Mouse (Mus musculus) lung, embryonic 14.5 days (tissue): ENCODE results near the gene Lgi4. TPM values are rescaled to one million over a fixed set of nuclear protein-coding genes. Genes with fewer than 3 reads are reported as not detected.
A peak's percentile ranks its signal among the peaks of the same experiment; 100 is the strongest.

Experiments used
- ATAC-seq: fragments of 200-750 bp; cut with Nextera tagmentation; 2 replicates; pipeline ENCODE4 v1.8.0; 2017; ENCODE audit warnings: mild to moderate bottlenecking, moderate TSS enrichment, moderate library complexity; ENCODE audit not compliant: insufficient read depth
- DNase-seq: peaks from one replicate; pipeline ENCODE4 v3.0.0-alpha.2; 2015
- H3K27ac ChIP-seq: fragments of 300-500 bp; sonication (generic); 2 replicates; pipeline ENCODE4 v1.5.1; 2014; ENCODE audit warnings: low read depth, mild to moderate bottlenecking, moderate library complexity
- H3K27me3 ChIP-seq: fragments of 300-500 bp; sonication (generic); 2 replicates; pipeline ENCODE4 v1.6.1; 2014; ENCODE audit warnings: low read length, control low read depth; ENCODE audit not compliant: insufficient read depth
- H3K36me3 ChIP-seq: fragments of 300-500 bp; sonication (generic); 2 replicates; pipeline ENCODE4 v1.6.1; 2014; ENCODE audit warnings: control low read depth; ENCODE audit not compliant: insufficient read depth
- H3K4me1 ChIP-seq: fragments of 300-500 bp; sonication (generic); 2 replicates; pipeline ENCODE4 v1.6.1; 2014; ENCODE audit warnings: antibody characterized with exemption, control low read depth; ENCODE audit not compliant: insufficient read depth
- H3K4me2 ChIP-seq: fragments of 300-500 bp; sonication (generic); 2 replicates; pipeline ENCODE4 v1.6.1; 2014; ENCODE audit warnings: mild to moderate bottlenecking
- H3K4me3 ChIP-seq: fragments of 300-500 bp; sonication (generic); 2 replicates; pipeline ENCODE4 v1.5.1; 2014; ENCODE audit warnings: low read depth, low read length
- H3K9ac ChIP-seq: fragments of 300-500 bp; sonication (generic); 2 replicates; pipeline ENCODE4 v1.6.1; 2014
- H3K9me3 ChIP-seq: fragments of 300-500 bp; sonication (generic); 2 replicates; pipeline ENCODE4 v1.6.1; 2016; ENCODE audit warnings: low read depth, low read length, control low read depth
- CTCF ChIP-seq: IDR thresholded peaks from 2 replicates; pipeline ENCODE4 v1.5.1; 2016; ENCODE audit warnings: antibody characterized with exemption, low read depth
- WGBS: fragments of 180-500 bp; shearing (Covaris S2); extraction: QIAGEN DNeasy Blood & Tissue Kit; methylation state at CpG from one replicate; pipeline ENCODE4 v1.1.7; 2014; 5-methylcytosine and 5-hydroxymethylcytosine counted together
- polyA plus RNA-seq: library from polyadenylated mRNA; unstranded; fragments of >200 nt; fragmentation: Nextera tagmentation; extraction: Ambion mirVana; gene quantifications from 2 replicates; pipeline ENCODE4 v1.2.1, GENCODE M21; 2014

Gene Lgi4
- polyA plus RNA-seq, 1 experiment from 2014 or later, result 0.13 TPM

- Histone ChIP-seq H3K36me3 (no peaks in the 10 kb centered on the region), H3K27me3 (no peaks in the 10 kb centered on the region), H3K9me3 (no peaks in the 10 kb centered on the region), H3K27ac (no peak overlapping the region), H3K4me3 (no peak overlapping the region), H3K4me1 (no peaks in the 10 kb centered on the region), H3K9ac (no peak overlapping the region), H3K4me2 (no peak overlapping the region)
- no peak for ATAC-seq
- 60% methylated on average over 11 of the region's 11 CpGs for WGBS
- TF ChIP-seq CTCF, result peak; percentile 40; the same call in 1 of the 2 replicates
- no peak for DNase-seq
Measured at GRCm38 (mm10) chr7:31034789-31035188, 24.4 kb upstream of the Lgi4 start.

- Histone ChIP-seq H3K9me3 (no peaks in the 10 kb centered on the region), H3K4me3 (no peak overlapping the region), H3K27ac (no peak overlapping the region), H3K36me3 (no peaks in the 10 kb centered on the region), H3K4me1 (no peaks in the 10 kb centered on the region), H3K9ac (no peak overlapping the region), H3K27me3 (no peaks in the 10 kb centered on the region), H3K4me2 (no peak overlapping the region)
- DNase-seq (no peak), ATAC-seq (no peak)
- WGBS, result 69% methylated on average over 11 of the region's 11 CpGs
- no peak for TF ChIP-seq CTCF
Measured at GRCm38 (mm10) chr7:31035291-31035690, 23.9 kb upstream of the Lgi4 start.

GRCm38 (mm10) chr7:31036917-31037316 is 22.2 kb upstream of the Lgi4 start:
- Histone ChIP-seq H3K9ac (no peak overlapping the region), H3K4me2 (no peak overlapping the region), H3K27me3 (peaks cover 9% of the 10 kb centered on the region), H3K27ac (no peak overlapping the region), H3K4me3 (no peak overlapping the region), H3K36me3 (no peaks in the 10 kb centered on the region), H3K4me1 (no peaks in the 10 kb centered on the region), H3K9me3 (no peaks in the 10 kb centered on the region)
- 77% methylated on average over 7 of the region's 7 CpGs for WGBS
- no peak for DNase-seq
- no peak for ATAC-seq
- no peak for TF ChIP-seq CTCF

GRCm38 (mm10) chr7:31037675-31038074 is 21.5 kb upstream of the Lgi4 start:
- Histone ChIP-seq H3K27ac (no peak overlapping the region), H3K9me3 (no peaks in the 10 kb centered on the region), H3K4me3 (no peak overlapping the region), H3K4me2 (no peak overlapping the region), H3K9ac (no peak overlapping the region), H3K27me3 (peaks cover 16% of the 10 kb centered on the region), H3K4me1 (no peaks in the 10 kb centered on the region), H3K36me3 (no peaks in the 10 kb centered on the region)
- no peak for TF ChIP-seq CTCF
- DNase-seq (no peak), ATAC-seq (no peak)
- WGBS, result 69% methylated on average over 2 of the region's 2 CpGs

GRCm38 (mm10) chr7:31039011-31039410 is 20.1 kb upstream of the Lgi4 start:
- H3K27me3 ChIP-seq, result peaks cover 16% of the 10 kb centered on the region
- 82% methylated on average over 4 of the region's 4 CpGs for WGBS
- no peak overlapping the region for H3K4me3 ChIP-seq
- no peak overlapping the region for H3K4me2 ChIP-seq
- no peaks in the 10 kb centered on the region for H3K9me3 ChIP-seq
- H3K4me1 ChIP-seq, result no peaks in the 10 kb centered on the region
- no peak for TF ChIP-seq CTCF
- H3K36me3 ChIP-seq, result no peaks in the 10 kb centered on the region
- no peak for ATAC-seq
- no peak overlapping the region for H3K9ac ChIP-seq
- DNase-seq, result no peak
- no peak overlapping the region for H3K27ac ChIP-seq

GRCm38 (mm10) chr7:31040281-31041022 is 18.7 kb upstream of the Lgi4 start:
- Histone ChIP-seq H3K9ac (no peak overlapping the region), H3K4me1 (no peaks in the 10 kb centered on the region), H3K9me3 (no peaks in the 10 kb centered on the region), H3K27ac (no peak overlapping the region), H3K4me3 (no peak overlapping the region), H3K36me3 (no peaks in the 10 kb centered on the region), H3K4me2 (no peak overlapping the region; the same call in 1 of the 2 replicates), H3K27me3 (peaks cover 16% of the 10 kb centered on the region)
- ATAC-seq (no peak), DNase-seq (no peak)
- no peak for TF ChIP-seq CTCF
- 69% methylated on average over 11 of the region's 12 CpGs for WGBS

- Histone ChIP-seq H3K4me3 (peak overlapping the region; percentile 30; the same call in 1 of the 2 replicates), H3K9me3 (no peaks in the 10 kb centered on the region), H3K27ac (no peak overlapping the region), H3K27me3 (peaks cover 16% of the 10 kb centered on the region), H3K36me3 (no peaks in the 10 kb centered on the region), H3K4me1 (no peaks in the 10 kb centered on the region), H3K9ac (0 out of 2 replicates have a peak overlapping the region, but pooled peaks have one; percentile 36), H3K4me2 (peak overlapping the region; percentile 62)
- ATAC-seq (no peak), DNase-seq (no peak)
- 43% methylated on average over 8 of the region's 8 CpGs for WGBS
- TF ChIP-seq CTCF, result no peak
Measured at GRCm38 (mm10) chr7:31041023-31041407, 18.1 kb upstream of the Lgi4 start.
